ENCODE assay signal across 19 mouse cellular contexts in the genomic region with DNA sequence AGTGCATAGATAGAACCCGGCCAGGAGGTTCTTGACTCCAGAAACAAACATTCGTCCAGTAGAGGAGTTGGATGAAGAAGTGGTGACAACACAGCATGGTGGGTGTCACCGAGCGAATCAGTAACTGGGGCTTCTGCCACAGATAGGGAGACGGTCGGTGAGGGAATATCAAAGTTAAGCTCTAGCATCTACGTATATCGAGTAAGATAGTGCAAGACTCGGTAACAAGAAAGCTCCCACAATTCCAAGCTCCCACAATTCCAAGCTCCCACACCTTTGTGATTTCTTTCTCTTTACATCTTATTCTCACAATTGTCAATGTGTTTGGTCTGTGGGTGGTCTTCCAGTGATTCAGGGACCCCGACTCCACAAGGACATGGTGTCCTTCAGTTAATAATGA.
"Had no signal": no experiment of that assay in that cellular context is flagged by ENCODE, and none has a peak within 500 bp of the region (broad histone marks: within the 10 kb centered on the region; RNA-seq: fewer than 3 reads in every experiment).

No protein-coding gene starts in this region.

- H3K4me1 ChIP-seq: midbrain, embryonic 12.5 days; midbrain, embryonic 15.5 days; neural tube, embryonic 12.5 days; neural tube, embryonic 15.5 days had no signal

- H3K36me3 ChIP-seq: midbrain, embryonic 12.5 days; midbrain, embryonic 15.5 days; neural tube, embryonic 12.5 days; neural tube, embryonic 15.5 days had no signal

- H3K9ac ChIP-seq: lung, embryonic 14.5 days; midbrain, embryonic 12.5 days; midbrain, embryonic 15.5 days; neural tube, embryonic 12.5 days; neural tube, embryonic 15.5 days had no signal

- H3K4me3 ChIP-seq: layer of hippocampus, adult 2 months; midbrain, embryonic 12.5 days; midbrain, embryonic 15.5 days; neural tube, embryonic 12.5 days; neural tube, embryonic 15.5 days had no signal

- H3K27ac ChIP-seq: kidney, postnatal 0 days; layer of hippocampus, adult 2 months; macrophage; midbrain, embryonic 12.5 days; midbrain, embryonic 15.5 days; neural tube, embryonic 12.5 days; neural tube, embryonic 15.5 days; stomach, postnatal 0 days had no signal

- H3K4me2 ChIP-seq: lung, embryonic 14.5 days; midbrain, embryonic 12.5 days; midbrain, embryonic 15.5 days; neural tube, embryonic 12.5 days; neural tube, embryonic 15.5 days had no signal

- DNase-seq: kidney, adult 2 months; kidney, postnatal 25 days; layer of hippocampus, adult 9-11 months; lung, embryonic 14.5 days; right cerebral cortex, adult 18-20 months; right cerebral cortex, postnatal 14 days; right cerebral cortex, postnatal 4 days; thymus, adult 2 months; thymus, postnatal 14 days; thymus, postnatal 4 days had no signal

- H3K9me3 ChIP-seq: midbrain, embryonic 12.5 days; midbrain, embryonic 15.5 days; neural tube, embryonic 12.5 days; neural tube, embryonic 15.5 days had no signal

- H3K27me3 ChIP-seq: midbrain, embryonic 12.5 days; midbrain, embryonic 15.5 days; neural tube, embryonic 12.5 days had no signal

- ATAC-seq: lung, postnatal 0 days; midbrain, embryonic 15.5 days had no signal
